Mouse (Mus musculus): ENCODE results near the gene Ugt1a6b.

GRCm38 (mm10) chr1:88254793-88255465, 151.9 kb downstream of the Ugt1a6b start:
- TF ChIP-seq CTCF (IDR thresholded peaks at IDR 0.05), result no peak
- TF ChIP-seq POLR2A (IDR thresholded peaks at IDR 0.05; ENCODE audit: insufficient read depth, low read depth, low read length), result no peak
- TF ChIP-seq EP300 (IDR thresholded peaks at IDR 0.05; ENCODE audit: insufficient read depth, low read depth, low read length), result no peak

Measured in heart, adult 2 months (tissue).